Mouse (Mus musculus): ENCODE data around the gene Adgrg7.
A peak's percentile ranks its signal among the peaks of the same experiment; 100 is the strongest.

Gene Adgrg7

GRCm38 (mm10) chr16:56795481-56796139 lies at the start of gene Adgrg7:
Adgrg7 (minus strand) TSS chr16:56795855.
- DNase-seq (ENCODE audit: low spot score in 2 of 2), result no peak

GRCm38 (mm10) chr16:56842988-56843387 lies 47.3 kb upstream of the Adgrg7 start:
- no peak for DNase-seq (ENCODE audit: low spot score in 2 of 2)

DNA sequence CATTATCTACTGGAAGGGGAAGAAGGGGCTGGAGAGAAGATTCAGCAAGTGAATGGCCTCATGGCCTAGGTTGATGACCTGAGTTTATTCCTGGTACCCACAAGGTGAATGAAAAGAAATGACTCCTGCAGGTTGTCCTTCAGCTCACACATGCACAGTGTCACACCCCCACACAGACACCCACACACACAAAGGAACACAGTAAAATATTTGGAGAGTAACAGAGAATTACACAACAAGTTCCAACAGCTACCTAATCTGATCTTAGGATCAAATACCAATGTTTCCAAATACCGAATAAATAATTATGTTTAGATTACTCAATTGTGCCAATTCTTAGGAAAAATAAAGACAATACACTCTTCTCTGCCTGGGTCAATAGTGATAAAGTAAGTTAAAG lies 37.7 kb upstream of the Adgrg7 start:
- no peak for DNase-seq (ENCODE audit: low spot score in 2 of 2)

DNA sequence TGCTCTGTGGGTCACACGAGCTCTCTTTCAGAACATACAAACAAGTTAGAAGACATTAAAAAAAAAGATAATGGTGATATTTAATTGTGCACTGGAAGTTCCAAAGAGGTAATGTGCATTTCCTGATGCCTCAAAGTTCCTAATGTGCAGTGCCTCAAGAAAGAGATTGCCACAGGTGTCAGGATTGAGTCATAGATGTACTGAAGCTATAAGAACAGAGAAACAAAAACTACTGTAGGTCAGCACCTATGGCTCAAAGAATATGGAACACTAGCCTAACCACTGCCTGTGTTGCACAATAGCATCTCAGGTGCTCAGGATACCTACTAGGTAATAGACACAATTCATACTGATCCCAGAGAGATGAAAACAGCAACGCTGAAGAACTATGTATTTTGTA lies 36.3 kb upstream of the Adgrg7 start:
- no peak for DNase-seq (ENCODE audit: low spot score in 2 of 2)

- DNase-seq (ENCODE audit: low spot score in 2 of 2), result no peak
These were observed 5.9 kb upstream of the Adgrg7 start for GRCm38 (mm10) chr16:56801370-56802109.

DNA sequence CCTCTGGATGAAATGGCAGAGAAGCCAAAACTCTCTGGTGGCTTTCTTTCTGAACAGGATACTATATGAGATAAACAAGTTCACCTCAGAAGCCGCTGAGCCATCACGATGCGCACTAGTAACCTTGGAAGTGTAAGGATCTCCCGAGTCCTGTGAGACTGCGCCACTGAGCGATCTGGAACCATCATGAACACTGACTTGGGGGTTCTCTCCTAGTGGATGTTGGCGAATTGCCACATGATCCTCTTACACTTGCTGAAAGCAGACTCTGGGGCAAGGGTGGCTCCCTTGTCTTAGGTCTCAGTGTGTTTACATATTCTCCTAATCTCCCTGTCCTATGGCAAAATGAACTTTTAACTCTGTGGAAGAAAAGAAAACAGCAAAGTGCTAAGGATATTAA lies 5.3 kb upstream of the Adgrg7 start:
- DNase-seq (ENCODE audit: low spot score in 2 of 2), result no peak

DNA sequence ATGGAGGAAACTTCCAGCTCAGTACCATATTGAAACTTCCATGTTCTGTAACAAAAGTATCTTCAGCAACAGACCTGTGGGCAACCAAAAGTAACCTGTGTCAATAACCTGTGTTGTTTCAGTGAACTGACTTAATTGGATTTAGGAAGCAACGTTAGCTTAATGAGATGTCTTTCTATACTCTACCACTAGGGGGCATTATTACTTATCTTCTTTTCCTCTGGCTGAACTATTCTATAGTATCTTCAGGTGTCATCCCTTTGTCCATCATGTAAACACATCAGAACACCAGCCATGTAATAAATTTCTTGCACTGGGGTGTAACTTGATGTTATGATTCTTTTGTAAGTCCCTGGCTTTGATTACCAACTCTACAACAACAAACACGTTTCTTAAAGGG lies 4.8 kb upstream of the Adgrg7 start:
- no peak for DNase-seq (ENCODE audit: low spot score in 2 of 2)

DNA sequence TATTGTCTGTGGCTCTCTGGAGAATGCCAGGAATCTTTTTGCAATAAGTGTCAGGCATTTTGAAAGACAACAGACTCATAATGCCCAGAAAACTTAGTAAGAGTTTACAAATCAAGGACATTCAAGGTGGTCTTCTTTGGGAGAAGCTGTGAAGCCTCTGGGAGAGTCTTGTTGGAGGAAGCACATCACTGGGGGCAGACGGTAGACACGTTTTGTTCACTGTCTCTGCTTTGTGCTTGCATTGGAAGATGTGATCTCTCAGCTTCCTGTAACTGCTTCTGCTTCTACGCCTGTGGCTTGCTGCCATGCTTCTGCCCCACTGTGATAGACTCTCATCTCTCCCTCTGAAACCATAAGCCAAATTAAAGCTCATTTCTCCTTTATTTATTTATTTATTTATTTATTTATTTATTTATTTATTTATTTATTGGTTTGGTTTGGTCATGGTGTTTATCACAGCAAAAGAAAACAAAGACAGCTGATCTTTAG lies 3.9 kb upstream of the Adgrg7 start:
- DNase-seq (ENCODE audit: low spot score in 2 of 2), result no peak

DNA sequence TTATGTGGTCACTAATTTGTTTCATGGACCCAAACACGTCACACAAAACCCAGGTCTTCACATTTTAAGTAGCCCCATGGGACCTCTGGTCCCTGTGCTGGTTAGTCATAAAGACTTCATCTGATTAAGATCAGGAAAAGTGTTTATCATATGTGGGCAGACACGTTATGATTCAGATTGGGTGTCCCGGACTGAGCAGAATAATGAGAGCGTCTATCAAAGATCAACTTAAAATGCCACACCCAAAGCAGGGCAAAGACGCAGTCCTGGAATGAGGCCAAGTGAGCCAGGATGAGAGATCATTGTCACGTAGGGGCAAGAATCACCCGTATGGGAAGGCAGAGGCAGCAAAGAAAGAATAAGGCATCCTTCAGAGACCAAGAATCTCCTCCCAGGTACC lies 3.2 kb upstream of the Adgrg7 start:
- DNase-seq (ENCODE audit: low spot score in 2 of 2), result no peak

- DNase-seq (ENCODE audit: low spot score in 2 of 2), result no peak
These were observed 1.1 kb downstream of the Adgrg7 start for GRCm38 (mm10) chr16:56794383-56795144.

GRCm38 (mm10) chr16:56793778-56794177 lies 1.9 kb downstream of the Adgrg7 start:
- DNase-seq (ENCODE audit: low spot score in 2 of 2), result no peak

GRCm38 (mm10) chr16:56785943-56786342 lies 9.7 kb downstream of the Adgrg7 start:
- no peak for DNase-seq (ENCODE audit: low spot score in 2 of 2)

DNA sequence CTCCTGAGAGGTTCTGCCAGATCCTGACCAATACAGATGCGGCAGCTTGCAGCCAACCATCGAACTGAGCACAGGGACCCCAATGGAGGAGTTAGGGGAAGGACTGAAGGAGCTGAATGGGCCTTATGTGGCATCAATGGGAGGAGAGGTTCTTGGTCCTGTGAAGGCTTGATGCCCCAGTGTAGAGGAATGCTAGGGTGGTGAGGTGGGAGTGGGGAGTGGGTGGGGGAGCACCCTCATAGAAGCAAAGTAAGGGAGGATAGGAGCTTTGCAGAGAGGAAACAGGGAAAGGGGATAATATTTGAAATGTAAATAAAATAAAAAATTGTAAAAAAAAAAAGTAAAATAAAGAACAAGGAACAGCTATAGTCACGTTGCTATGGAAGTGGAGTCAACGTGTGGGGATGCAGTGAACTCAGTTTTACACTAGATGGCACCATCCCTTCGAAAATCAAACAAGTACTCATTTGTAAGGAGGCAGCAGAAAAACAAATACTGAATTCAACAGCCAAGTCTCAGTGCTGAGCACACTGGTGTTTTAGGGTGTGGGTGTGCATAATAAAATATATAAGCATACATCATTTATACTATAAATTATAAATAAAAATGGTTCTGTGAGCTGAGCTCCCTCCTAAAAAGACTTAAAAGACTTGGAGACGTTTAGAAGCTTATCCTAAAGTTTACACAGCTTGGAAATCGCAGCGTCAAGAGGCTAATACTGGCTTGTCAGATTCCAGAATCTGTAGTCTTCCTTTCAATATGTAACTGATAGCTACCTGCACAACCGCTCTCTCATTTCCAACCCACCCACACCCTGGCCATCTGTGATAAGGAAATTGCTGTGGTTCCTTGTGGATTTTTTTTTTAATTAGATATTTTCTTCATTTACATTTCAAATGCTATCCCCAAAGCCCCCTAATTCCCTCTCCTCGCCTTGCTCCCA lies 24.2 kb downstream of the Adgrg7 start:
- peak; percentile 77 to 80 for DNase-seq (ENCODE audit: low spot score in 2 of 2)

GRCm38 (mm10) chr16:56729060-56729459 lies 66.6 kb downstream of the Adgrg7 start:
- no peak for DNase-seq (ENCODE audit: low spot score in 2 of 2)

GRCm38 (mm10) chr16:56724927-56725326 lies 70.7 kb downstream of the Adgrg7 start:
- no peak for DNase-seq (ENCODE audit: low spot score in 2 of 2)

DNA sequence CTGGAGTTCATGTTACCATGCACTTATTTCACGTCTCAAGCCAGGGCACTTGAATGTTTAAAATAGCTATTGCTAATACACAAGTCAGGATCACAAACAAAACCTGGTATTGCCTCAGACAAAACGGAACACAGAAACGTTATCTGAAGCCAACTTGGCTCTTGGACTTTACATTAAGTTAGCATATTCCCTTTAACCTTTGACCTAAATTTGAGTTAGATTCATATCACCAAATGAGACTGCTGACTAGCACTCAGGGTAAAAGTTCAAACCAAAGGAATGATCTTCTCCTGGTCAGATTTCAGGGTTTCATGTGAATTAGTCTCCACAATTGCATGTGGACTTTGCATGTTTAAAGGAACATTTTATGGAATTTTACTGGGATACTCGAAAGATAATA lies 73.3 kb downstream of the Adgrg7 start:
- DNase-seq (ENCODE audit: low spot score in 2 of 2), result no peak

DNA sequence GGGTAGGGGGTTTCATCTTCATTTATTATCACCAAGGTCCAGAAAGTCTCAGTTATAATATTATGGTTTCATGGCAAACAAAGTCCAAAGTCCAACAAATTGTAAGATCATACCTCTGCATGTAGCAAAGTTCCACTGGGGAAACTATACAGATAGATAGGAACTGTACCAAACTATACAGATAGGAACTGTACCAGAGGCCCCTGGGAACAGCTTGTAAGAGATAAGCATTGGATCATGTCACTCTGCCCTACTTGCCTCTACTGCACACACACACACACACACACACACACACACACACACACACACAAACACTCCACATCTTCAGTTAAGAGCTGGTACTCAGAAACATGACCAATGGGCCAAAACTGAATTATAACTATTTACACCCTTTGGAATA lies 76.6 kb downstream of the Adgrg7 start:
- no peak for DNase-seq (ENCODE audit: low spot score in 2 of 2)

GRCm38 (mm10) chr16:56717224-56718200 lies 78.1 kb downstream of the Adgrg7 start, which contains the start of gene Tfg:
Tfg (minus strand) TSS chr16:56717450.
- peak; percentile 98 for DNase-seq (ENCODE audit: low spot score in 2 of 2)

GRCm38 (mm10) chr16:56716557-56717179 lies 79.0 kb downstream of the Adgrg7 start:
- peak; percentile 13 to 24 for DNase-seq (ENCODE audit: low spot score in 2 of 2)

- no peak for DNase-seq (ENCODE audit: low spot score in 2 of 2)
These were observed 80.0 kb downstream of the Adgrg7 start for GRCm38 (mm10) chr16:56715608-56716007.
